Mouse (Mus musculus) CH12.LX (cell line): ENCODE results near the gene Bud23. TPM values are rescaled to one million over a fixed set of nuclear protein-coding genes. Genes with fewer than 3 reads are reported as not detected.

Source experiments
- DNase-seq: peaks from one replicate; pipeline ENCODE4 v3.0.0-alpha.2; 2013; ENCODE audit errors: extremely low read depth
- H3K27ac ChIP-seq: 2 replicates; pipeline ENCODE4 v1.5.1; 2012; ENCODE audit warnings: low read depth, mild to moderate bottlenecking, control low read depth, moderate library complexity; ENCODE audit not compliant: insufficient read depth
- H3K27me3 ChIP-seq: replicated peaks from 2 replicates; pipeline ENCODE3; 2012; ENCODE audit warnings: inconsistent platforms
- H3K36me3 ChIP-seq, 2 experiments: replicated peaks in 1 of 2; 2 replicates each; pipeline versions ENCODE3 to v1.6.1; 2012; ENCODE audit warnings: inconsistent platforms in 1 of 2, low read length in 1 of 2, mild to moderate bottlenecking in 1 of 2, mixed read lengths in 1 of 2, moderate library complexity in 1 of 2; ENCODE audit not compliant: control insufficient read depth in 1 of 2, insufficient read depth in 1 of 2
- H3K4me1 ChIP-seq, 2 experiments: 2 replicates each; pipeline ENCODE4 v1.6.1; 2012; ENCODE audit warnings: inconsistent platforms in 1 of 2, moderate library complexity in 1 of 2; ENCODE audit not compliant: insufficient read depth in 2 of 2, control insufficient read depth in 1 of 2
- H3K4me2 ChIP-seq: 2 replicates; pipeline ENCODE4 v1.6.1; 2012; ENCODE audit warnings: low read depth, mild to moderate bottlenecking, control low read depth; ENCODE audit not compliant: poor library complexity, insufficient read depth, severe bottlenecking
- H3K4me3 ChIP-seq, 3 experiments: fragments of 150-350 bp in 1 of 3; sonication (generic) in 1 of 3; replicated peaks in 1 of 3; 2 replicates each; pipeline versions ENCODE3 to v1.5.1; 2011 to 2012; ENCODE audit warnings: low read depth in 2 of 3, low read length in 2 of 3, mild to moderate bottlenecking in 2 of 3, moderate library complexity in 2 of 3, control low read depth in 1 of 3, improper control_type of control experiment in 1 of 3, inconsistent platforms in 1 of 3, mixed read lengths in 1 of 3; ENCODE audit not compliant: poor library complexity in 1 of 3
- H3K79me2 ChIP-seq: replicated peaks from 2 replicates; pipeline ENCODE4 v1.6.1; 2012; ENCODE audit warnings: mild to moderate bottlenecking, moderate library complexity; ENCODE audit not compliant: control insufficient read depth, poor library complexity, insufficient read depth, severe bottlenecking; ENCODE audit errors: extremely low read depth
- H3K9ac ChIP-seq: 2 replicates; pipeline ENCODE4 v1.6.1; 2012; ENCODE audit warnings: low read depth, mild to moderate bottlenecking, control low read depth, moderate library complexity; ENCODE audit not compliant: insufficient read depth
- H3K9me3 ChIP-seq: replicated peaks from 2 replicates; pipeline ENCODE3; 2012; ENCODE audit warnings: low read length, inconsistent platforms, mixed read lengths
- BHLHE40 ChIP-seq: IDR thresholded peaks from 2 replicates; pipeline ENCODE4 v1.6.1; 2011; ENCODE audit warnings: mild to moderate bottlenecking, low read depth, low read length, improper control_type of control experiment
- CHD2 ChIP-seq: IDR thresholded peaks from 2 replicates; pipeline ENCODE4 v1.6.1; 2011; ENCODE audit warnings: low read length, improper control_type of control experiment
- CTCF ChIP-seq, 2 experiments: IDR thresholded peaks in 1 of 2; conservative IDR thresholded peaks in 1 of 2; 2 replicates each; pipeline ENCODE4 v1.5.1; 2011 to 2012; ENCODE audit warnings: low read depth in 2 of 2, low read length in 2 of 2, improper control_type of control experiment in 1 of 2, inconsistent platforms in 1 of 2, mild to moderate bottlenecking in 1 of 2, moderate library complexity in 1 of 2
- ELF1 ChIP-seq: IDR thresholded peaks from 2 replicates; pipeline ENCODE4 v1.6.1; 2014; ENCODE audit warnings: low read depth, mild to moderate bottlenecking, inconsistent platforms, low read length, improper control_type of control experiment
- EP300 ChIP-seq: IDR thresholded peaks from 2 replicates; pipeline ENCODE4 v1.6.1; 2011; ENCODE audit warnings: low read length, improper control_type of control experiment
- GABPA ChIP-seq: IDR thresholded peaks from 2 replicates; pipeline ENCODE4 v1.6.1; 2012; ENCODE audit warnings: low read depth, low read length, improper control_type of control experiment, inconsistent platforms; ENCODE audit not compliant: insufficient replicate concordance
- HCFC1 ChIP-seq: IDR thresholded peaks from 2 replicates; pipeline ENCODE4 v1.6.1; 2012; ENCODE audit warnings: low read depth, mild to moderate bottlenecking, inconsistent platforms, low read length, improper control_type of control experiment
- IRF4 ChIP-seq: IDR thresholded peaks from 2 replicates; pipeline ENCODE4 v1.6.1; 2014; ENCODE audit warnings: low read depth, mild to moderate bottlenecking, inconsistent platforms, low read length, improper control_type of control experiment
- JUN ChIP-seq: IDR thresholded peaks from 2 replicates; pipeline ENCODE4 v1.6.1; 2011; ENCODE audit warnings: low read depth, mild to moderate bottlenecking, low read length, improper control_type of control experiment, moderate library complexity; ENCODE audit not compliant: insufficient read depth
- JUND ChIP-seq: conservative IDR thresholded peaks from 2 replicates; pipeline ENCODE4 v1.6.1; 2011; ENCODE audit warnings: low read depth, low read length, improper control_type of control experiment
- KAT2A ChIP-seq: IDR thresholded peaks from 2 replicates; pipeline ENCODE4 v1.6.1; 2012; ENCODE audit warnings: low read length, improper control_type of control experiment, inconsistent platforms; ENCODE audit not compliant: insufficient replicate concordance
- MAX ChIP-seq: IDR thresholded peaks from 2 replicates; pipeline ENCODE4 v1.6.1; 2011; ENCODE audit warnings: low read length, improper control_type of control experiment
- MEF2A ChIP-seq: IDR thresholded peaks from 2 replicates; pipeline ENCODE4 v1.6.1; 2014; ENCODE audit warnings: low read depth, mild to moderate bottlenecking, inconsistent platforms, low read length, improper control_type of control experiment, borderline replicate concordance
- NELFE ChIP-seq: IDR thresholded peaks from 2 replicates; pipeline ENCODE4 v1.6.1; 2011; ENCODE audit warnings: low read depth, low read length, improper control_type of control experiment
- PAX5 ChIP-seq: IDR thresholded peaks from 2 replicates; pipeline ENCODE4 v1.6.1; 2012; ENCODE audit warnings: low read length, inconsistent platforms, mixed read lengths
- POLR2A ChIP-seq: IDR thresholded peaks from 2 replicates; pipeline ENCODE4 v1.6.1; 2011; ENCODE audit warnings: low read depth, mild to moderate bottlenecking, improper control_type of control experiment, low read length
- POLR2AphosphoS2 ChIP-seq: IDR thresholded peaks from 2 replicates; pipeline ENCODE4 v1.6.1; 2011; ENCODE audit warnings: low read depth, low read length, improper control_type of control experiment
- TCF12 ChIP-seq: IDR thresholded peaks from 2 replicates; pipeline ENCODE4 v1.6.1; 2014; ENCODE audit warnings: low read depth, mild to moderate bottlenecking, inconsistent platforms, low read length, improper control_type of control experiment
- UBTF ChIP-seq: IDR thresholded peaks from 2 replicates; pipeline ENCODE4 v1.6.1; 2012; ENCODE audit warnings: low read depth, mild to moderate bottlenecking, inconsistent platforms, low read length, improper control_type of control experiment, moderate library complexity
- USF1 ChIP-seq: IDR thresholded peaks from 2 replicates; pipeline ENCODE4 v1.6.1; 2014; ENCODE audit warnings: low read depth, mild to moderate bottlenecking, inconsistent platforms, low read length, improper control_type of control experiment
- ZC3H11A ChIP-seq: IDR thresholded peaks from 2 replicates; pipeline ENCODE4 v1.6.1; 2012; ENCODE audit warnings: low read depth, mild to moderate bottlenecking, inconsistent platforms, low read length, improper control_type of control experiment
- ZMIZ1 ChIP-seq: IDR thresholded peaks from 2 replicates; pipeline ENCODE4 v1.6.1; 2012; ENCODE audit warnings: low read depth, mild to moderate bottlenecking, inconsistent platforms, low read length, improper control_type of control experiment
- ZNF384 ChIP-seq: IDR thresholded peaks from 2 replicates; pipeline ENCODE4 v1.6.1; 2012; ENCODE audit warnings: low read depth, low read length, improper control_type of control experiment, inconsistent platforms
- dilution Hi-C: fragments of 300-500 bp; cut with MboI; formaldehyde crosslinking; loops from 2 replicates; pipeline ENCODE4 v1.14.3; 2020; ENCODE audit warnings: low sequenced_read_pairs; ENCODE audit not compliant: extremely low pct_unique_long_range_greater_than_20kb, extremely low pct_ligation_motif_present
- in situ Hi-C: fragments of 300-500 bp; cut with MboI; formaldehyde crosslinking; loops from 3 replicates; pipeline ENCODE4 v1.14.3; 2019; ENCODE audit warnings: low sequenced_read_pairs, low pct_ligation_motif_present, low pct_unique_long_range_greater_than_20kb, mixed read lengths
- polyA plus RNA-seq: library from polyadenylated mRNA; unstranded; fragments of >175 nt; gene quantifications from 2 replicates; pipeline ENCODE4 v1.2.1, GENCODE M21; 2012; ENCODE audit warnings: low read depth; ENCODE audit not compliant: insufficient read length
- total RNA-seq, 2 experiments: library from RNA; depleted of rRNA; stranded (reverse); fragments of 300-350 nt in 1 of 2; fragments of >200 nt in 1 of 2; gene quantifications; 2 replicates each; pipeline ENCODE4 v1.2.3; 2012 to 2014

Bud23 gene
- total and polyA plus RNA-seq, 3 experiments = 60.7 to 118 (median 62.1) TPM

- H3K27me3 ChIP-seq = peaks cover 77% of the 10 kb centered on the region
- peaks cover 18% of the 10 kb centered on the region for H3K9me3 ChIP-seq
- H3K4me1 ChIP-seq = no peaks in the 10 kb centered on the region
- H3K79me2 ChIP-seq = no peaks in the 10 kb centered on the region
- in situ Hi-C loops = loop anchor here (25.0 kb wide), 1 partner anchor 197 kb away; the partner anchor contains the start of genes Cldn13 and Tmem270
- no peak overlapping the region for H3K27ac ChIP-seq
- DNase-seq = no peak
- H3K4me3 ChIP-seq = no peak overlapping the region
- no peak overlapping the region for H3K9ac ChIP-seq
- TF ChIP-seq ZNF384 = no peak
- no peak for TF ChIP-seq ZC3H11A
- TF ChIP-seq JUND = no peak
- TF ChIP-seq ELF1 = no peak
- TF ChIP-seq KAT2A = no peak
- no peak for TF ChIP-seq NELFE
- no peak for TF ChIP-seq JUN
- no peak for TF ChIP-seq MEF2A
- TF ChIP-seq BHLHE40 = no peak
- TF ChIP-seq PAX5 = no peak
- TF ChIP-seq UBTF = no peak
- no peak for TF ChIP-seq EP300
- no peak for TF ChIP-seq CTCF (conservative IDR thresholded peaks at IDR 0.05 in 1 of 2, IDR thresholded peaks at IDR 0.05 in 1 of 2; ENCODE audit: low read depth in 2 of 2, low read length in 2 of 2)
- TF ChIP-seq POLR2A = no peak
- TF ChIP-seq MAX = no peak
- no peak for TF ChIP-seq CHD2
- TF ChIP-seq USF1 = no peak
- TF ChIP-seq IRF4 = no peak
- TF ChIP-seq ZMIZ1 = no peak
- dilution Hi-C loops = no loop called here
- H3K4me2 ChIP-seq = no peak overlapping the region
- no peaks in the 10 kb centered on the region for H3K36me3 ChIP-seq
Observed at GRCm38 (mm10) chr5:135109426-135109825, 44.7 kb upstream of the Bud23 start.

- no peak for DNase-seq
- TF ChIP-seq GABPA = no peak
- no peak for TF ChIP-seq TCF12
- TF ChIP-seq HCFC1 = no peak
- TF ChIP-seq POLR2AphosphoS2 = no peak
- Histone ChIP-seq H3K9ac (no peak overlapping the region), H3K4me2 (no peak overlapping the region), H3K27ac (no peak overlapping the region), H3K79me2 (no peaks in the 10 kb centered on the region), H3K9me3 (peaks cover 18% of the 10 kb centered on the region), H3K4me3 (no peak overlapping the region), H3K36me3 (no peaks in the 10 kb centered on the region), H3K27me3 (peaks cover 80% of the 10 kb centered on the region), H3K4me1 (no peaks in the 10 kb centered on the region)
- in situ Hi-C loops = loop anchor here (25.0 kb wide), 1 partner anchor 197 kb away; the partner anchor contains the start of genes Cldn13 and Tmem270
- dilution Hi-C loops = no loop called here
Observed at GRCm38 (mm10) chr5:135109017-135109416, 44.3 kb upstream of the Bud23 start.
